Mouse (Mus musculus): ENCODE results near the gene Naif1. TPM values are rescaled to one million over a fixed set of nuclear protein-coding genes. Genes with fewer than 3 reads are reported as not detected.
"Not testable (repeated sequence)": the region's sequence is repeated elsewhere in the genome, so short reads cannot be mapped to it uniquely, and the experiment has no call there.

Gene Naif1
- polyA plus RNA-seq, 1 experiment from 2014 or later: 2.4 TPM

DNA sequence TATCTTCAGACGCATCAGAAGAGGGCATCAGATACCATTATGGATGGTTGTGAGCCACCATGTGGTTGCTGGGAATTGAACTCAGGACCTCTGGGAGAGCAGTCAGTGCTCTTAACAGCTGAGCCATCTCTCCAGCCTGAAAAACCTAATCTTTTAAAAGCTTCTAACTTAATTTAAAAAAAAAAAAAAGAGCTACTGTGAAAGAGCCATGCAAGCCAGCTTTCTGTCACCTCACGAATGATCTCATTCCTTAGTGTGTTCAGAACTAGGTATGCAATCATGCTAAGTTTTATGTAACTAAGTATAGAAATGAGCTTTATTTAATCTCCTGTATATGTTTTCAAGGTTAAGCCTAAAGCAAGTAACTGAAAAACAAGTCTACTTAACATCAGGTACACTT, 9.4 kb downstream of the Naif1 start:
- WGBS (ENCODE audit: insufficient replicate concordance): 81% methylated on average over 2 of the region's 2 CpGs

DNA sequence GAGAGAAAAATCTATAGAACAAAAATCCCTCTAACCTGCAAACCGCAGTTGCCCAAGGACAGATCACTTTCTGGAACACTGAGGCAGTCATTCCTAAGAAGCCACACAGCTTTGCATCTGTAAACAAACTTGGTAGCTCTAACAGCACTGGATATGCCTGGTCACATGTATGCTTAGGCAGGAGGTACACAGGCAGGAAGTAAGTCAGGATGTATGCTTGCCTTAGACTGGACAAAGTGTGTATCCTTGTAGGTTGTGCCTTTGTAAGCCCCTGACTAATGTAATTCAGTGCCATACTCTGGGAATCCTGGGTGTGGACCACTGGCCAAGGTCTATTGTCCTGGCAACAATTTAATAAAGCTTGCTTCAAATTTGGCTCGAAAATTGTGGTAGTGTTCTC, 13.5 kb downstream of the Naif1 start:
- no peaks in the 10 kb centered on the region for H3K36me3 ChIP-seq (replicated peaks)
- 59% methylated on average over 2 of the region's 2 CpGs for WGBS (ENCODE audit: insufficient replicate concordance)
- H3K9ac ChIP-seq: no peak overlapping the region
- H3K4me1 ChIP-seq (replicated peaks): peaks cover 18% of the 10 kb centered on the region
- no peak overlapping the region for H3K4me2 ChIP-seq
- no peak for ATAC-seq (ENCODE audit: insufficient read depth)
- H3K27me3 ChIP-seq: no peaks in the 10 kb centered on the region
- no peaks in the 10 kb centered on the region for H3K9me3 ChIP-seq (replicated peaks)
- no peak overlapping the region for H3K4me3 ChIP-seq (replicated peaks)
- H3K27ac ChIP-seq (replicated peaks): no peak overlapping the region

More for the DNA sequence above, 9.4 kb downstream of the Naif1 start:
- Histone ChIP-seq H3K36me3 (replicated peaks) (peaks cover 13% of the 10 kb centered on the region; the same call in 1 of the 2 replicates), H3K4me3 (replicated peaks) (no peak overlapping the region), H3K9ac (no peak overlapping the region), H3K4me2 (no peak overlapping the region), H3K27me3 (no peaks in the 10 kb centered on the region), H3K4me1 (replicated peaks) (peaks cover 12% of the 10 kb centered on the region), H3K9me3 (replicated peaks) (no peaks in the 10 kb centered on the region), H3K27ac (replicated peaks) (no peak overlapping the region)
- ATAC-seq (ENCODE audit: insufficient read depth): no peak

DNA sequence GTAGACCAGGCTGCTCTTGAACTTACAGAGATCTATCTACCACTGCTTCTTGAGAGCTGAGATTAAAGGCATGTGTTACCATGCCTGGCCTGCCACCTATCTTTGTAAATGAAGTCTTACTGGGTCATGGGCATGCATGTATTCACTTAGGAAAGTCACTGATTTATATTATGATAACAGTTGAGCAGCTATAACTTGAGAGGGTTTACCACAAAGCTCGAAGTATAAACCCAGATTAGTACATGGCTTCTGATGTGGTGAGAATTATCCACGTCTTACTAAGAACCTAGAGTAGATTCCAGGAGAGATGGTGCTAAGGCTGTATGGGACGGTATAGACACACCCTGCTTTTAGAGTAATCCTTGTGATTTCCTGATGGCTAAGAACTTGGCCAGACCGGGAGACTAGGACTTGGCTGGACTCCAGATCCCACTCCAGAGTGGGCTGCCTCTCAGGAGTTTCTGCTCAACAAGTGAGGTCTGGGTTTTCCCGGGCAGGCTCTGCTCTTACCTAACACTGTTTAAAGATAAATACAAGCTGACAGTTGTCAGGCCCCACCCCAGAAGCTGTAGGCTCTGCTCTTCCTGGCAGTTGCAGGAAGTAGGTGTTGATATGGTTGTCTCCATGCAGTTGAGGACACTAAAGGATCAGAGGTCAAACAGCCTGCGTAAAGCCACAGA, 14.1 kb downstream of the Naif1 start:
- Histone ChIP-seq H3K36me3 (replicated peaks) (no peaks in the 10 kb centered on the region), H3K9me3 (replicated peaks) (no peaks in the 10 kb centered on the region), H3K27ac (replicated peaks) (peak overlapping the region; percentile 46; the same call in 1 of the 2 replicates), H3K4me1 (replicated peaks) (peaks cover 18% of the 10 kb centered on the region), H3K4me3 (replicated peaks) (no peak overlapping the region), H3K4me2 (no peak overlapping the region), H3K9ac (no peak overlapping the region), H3K27me3 (no peaks in the 10 kb centered on the region)
- 17% methylated on average over 6 of the region's 6 CpGs for WGBS (ENCODE audit: insufficient replicate concordance)
- peak; percentile 72 for ATAC-seq (ENCODE audit: insufficient read depth)

DNA sequence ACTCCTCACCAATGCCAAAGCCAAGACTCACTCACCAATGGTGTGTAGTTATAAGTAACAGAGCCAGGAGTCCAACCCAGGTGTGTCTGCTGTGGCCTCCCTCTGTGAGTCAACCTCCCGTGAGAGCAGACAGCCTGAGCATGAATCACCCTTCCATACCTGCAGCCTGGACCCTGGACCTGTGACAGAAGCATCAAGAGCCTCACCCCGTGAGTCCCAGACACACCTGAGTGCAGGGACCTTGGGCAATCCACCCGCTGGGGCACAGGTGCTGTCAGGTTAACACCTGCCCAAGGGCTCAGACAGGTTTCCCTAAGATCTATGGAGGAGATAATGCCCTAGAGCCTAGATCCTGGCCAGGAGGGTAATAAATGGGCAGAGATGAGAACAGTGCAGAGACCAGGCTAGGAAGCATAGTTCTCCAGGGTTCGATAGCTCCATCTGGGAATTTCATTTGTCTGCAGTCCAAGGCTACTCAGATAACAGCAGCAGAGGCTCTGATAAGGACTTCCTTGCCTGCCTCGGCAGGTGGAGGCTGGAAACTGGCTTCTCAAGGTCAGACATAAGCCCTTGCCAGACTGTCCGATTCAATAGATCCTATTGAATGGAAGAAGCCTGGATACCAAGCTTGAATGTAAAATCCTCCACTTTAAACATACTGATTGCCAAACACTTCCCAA, 20.9 kb downstream of the Naif1 start:
- Histone ChIP-seq H3K36me3 (replicated peaks) (no peaks in the 10 kb centered on the region), H3K4me1 (replicated peaks) (peaks cover 7% of the 10 kb centered on the region), H3K4me3 (replicated peaks) (no peak overlapping the region), H3K27me3 (no peaks in the 10 kb centered on the region), H3K9me3 (replicated peaks) (no peaks in the 10 kb centered on the region), H3K4me2 (no peak overlapping the region), H3K27ac (replicated peaks) (no peak overlapping the region), H3K9ac (no peak overlapping the region)
- WGBS (ENCODE audit: insufficient replicate concordance): 52% methylated on average over 6 of the region's 6 CpGs
- no peak for ATAC-seq (ENCODE audit: insufficient read depth)

DNA sequence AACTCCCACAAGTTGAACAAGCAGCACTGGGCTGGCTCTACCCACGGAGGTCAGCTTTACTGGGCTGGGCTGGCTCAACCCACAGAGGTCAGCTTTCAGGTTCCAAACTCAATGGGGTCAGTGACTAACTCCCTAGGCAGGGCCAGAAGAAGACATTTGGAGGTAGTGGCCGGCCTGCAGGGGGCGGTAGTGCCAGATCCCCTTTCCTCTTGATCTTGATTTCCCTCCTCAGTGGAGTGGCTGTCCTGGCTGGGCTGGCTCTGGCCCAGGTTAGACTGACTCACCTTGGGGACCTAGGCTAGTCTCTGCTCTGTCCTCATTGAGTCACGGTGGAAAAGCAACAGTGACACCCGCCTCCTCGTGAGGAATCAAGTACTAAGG, 21.4 kb downstream of the Naif1 start:
- H3K27ac ChIP-seq (replicated peaks): no peak overlapping the region
- peaks cover 7% of the 10 kb centered on the region for H3K4me1 ChIP-seq (replicated peaks)
- no peaks in the 10 kb centered on the region for H3K36me3 ChIP-seq (replicated peaks)
- 65% methylated on average over 6 of the region's 6 CpGs for WGBS (ENCODE audit: insufficient replicate concordance)
- 0 out of 2 replicates have a peak, but pooled peaks have one; percentile 34 for ATAC-seq (ENCODE audit: insufficient read depth)
- no peaks in the 10 kb centered on the region for H3K27me3 ChIP-seq
- H3K9me3 ChIP-seq (replicated peaks): no peaks in the 10 kb centered on the region
- no peak overlapping the region for H3K9ac ChIP-seq
- no peak overlapping the region for H3K4me3 ChIP-seq (replicated peaks)
- no peak overlapping the region for H3K4me2 ChIP-seq

DNA sequence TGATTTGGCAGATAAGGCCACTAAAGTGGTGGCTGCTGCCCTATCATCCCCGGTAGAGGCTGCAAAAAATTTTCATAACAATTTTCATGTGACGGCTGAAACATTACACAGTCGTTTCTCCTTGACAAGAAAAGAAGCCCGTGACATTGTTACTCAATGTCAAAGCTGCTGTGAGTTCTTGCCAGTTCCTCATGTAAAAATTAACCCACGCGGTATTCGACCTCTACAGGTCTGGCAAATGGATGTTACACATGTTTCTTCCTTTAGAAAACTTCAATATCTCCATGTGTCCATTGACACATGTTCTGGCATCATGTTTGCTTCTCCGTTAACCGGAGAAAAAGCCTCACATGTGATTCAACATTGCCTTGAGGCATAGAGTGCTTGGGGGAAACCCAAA, 25.1 kb downstream of the Naif1 start:
- H3K9me3 ChIP-seq (replicated peaks); H3K4me3 ChIP-seq (replicated peaks); H3K27me3 ChIP-seq; H3K4me2 ChIP-seq; H3K9ac ChIP-seq; H3K4me1 ChIP-seq (replicated peaks); H3K36me3 ChIP-seq (replicated peaks); ATAC-seq (ENCODE audit: insufficient read depth); H3K27ac ChIP-seq (replicated peaks): not testable (repeated sequence)
- 85% methylated on average over 5 of the region's 9 CpGs for WGBS (ENCODE audit: insufficient replicate concordance)

DNA sequence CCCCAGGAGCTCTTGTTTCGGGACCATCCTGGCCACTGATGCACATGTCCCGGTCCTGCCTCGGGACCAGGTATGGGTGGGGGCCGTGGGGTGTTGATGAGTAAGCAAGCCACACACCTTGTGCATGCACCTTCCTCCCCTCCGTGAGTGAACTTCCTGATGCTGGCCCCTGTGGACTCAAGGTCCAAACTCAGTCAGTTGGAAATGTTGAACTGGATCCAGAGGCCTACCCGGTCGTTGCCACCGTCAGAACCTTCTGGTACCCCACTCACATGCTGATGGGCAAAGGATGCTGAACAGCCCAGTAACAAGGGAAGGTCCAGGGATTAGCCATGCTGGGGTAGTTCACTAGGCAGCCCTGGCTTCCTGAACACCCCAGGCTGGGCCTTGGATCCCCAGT, 32.1 kb downstream of the Naif1 start:
- Histone ChIP-seq H3K4me3 (replicated peaks) (no peak overlapping the region), H3K4me1 (replicated peaks) (peaks cover 14% of the 10 kb centered on the region), H3K36me3 (replicated peaks) (no peaks in the 10 kb centered on the region), H3K9ac (no peak overlapping the region), H3K27ac (replicated peaks) (no peak overlapping the region), H3K27me3 (no peaks in the 10 kb centered on the region), H3K4me2 (no peak overlapping the region), H3K9me3 (replicated peaks) (no peaks in the 10 kb centered on the region)
- no peak for ATAC-seq (ENCODE audit: insufficient read depth)
- WGBS (ENCODE audit: insufficient replicate concordance): 84% methylated on average over 8 of the region's 8 CpGs

- no peaks in the 10 kb centered on the region for H3K36me3 ChIP-seq (replicated peaks)
- WGBS (ENCODE audit: insufficient replicate concordance): 58% methylated on average over 9 of the region's 9 CpGs
- H3K27me3 ChIP-seq: no peaks in the 10 kb centered on the region
- no peak for ATAC-seq (ENCODE audit: insufficient read depth)
- H3K4me2 ChIP-seq: no peak overlapping the region
- peaks cover 16% of the 10 kb centered on the region for H3K4me1 ChIP-seq (replicated peaks)
- H3K27ac ChIP-seq (replicated peaks): no peak overlapping the region
- no peak overlapping the region for H3K4me3 ChIP-seq (replicated peaks)
- H3K9ac ChIP-seq: no peak overlapping the region
- no peaks in the 10 kb centered on the region for H3K9me3 ChIP-seq (replicated peaks)
Measured at GRCm38 (mm10) chr2:32483179-32483875, 33.1 kb downstream of the Naif1 start.

GRCm38 (mm10) chr2:32484933-32485332, 34.7 kb downstream of the Naif1 start:
- Histone ChIP-seq H3K27me3 (no peaks in the 10 kb centered on the region), H3K4me1 (replicated peaks) (peaks cover 16% of the 10 kb centered on the region), H3K4me3 (replicated peaks) (no peak overlapping the region), H3K36me3 (replicated peaks) (no peaks in the 10 kb centered on the region), H3K27ac (replicated peaks) (no peak overlapping the region), H3K9me3 (replicated peaks) (no peaks in the 10 kb centered on the region), H3K4me2 (no peak overlapping the region), H3K9ac (no peak overlapping the region)
- no peak for ATAC-seq (ENCODE audit: insufficient read depth)
- WGBS (ENCODE audit: insufficient replicate concordance): 72% methylated on average over 6 of the region's 6 CpGs

- Histone ChIP-seq H3K4me3 (replicated peaks) (no peak overlapping the region), H3K36me3 (replicated peaks) (no peaks in the 10 kb centered on the region), H3K4me2 (no peak overlapping the region), H3K27ac (replicated peaks) (no peak overlapping the region), H3K9me3 (replicated peaks) (no peaks in the 10 kb centered on the region), H3K4me1 (replicated peaks) (peaks cover 16% of the 10 kb centered on the region), H3K9ac (no peak overlapping the region), H3K27me3 (no peaks in the 10 kb centered on the region)
- WGBS (ENCODE audit: insufficient replicate concordance): 80% methylated on average over 4 of the region's 4 CpGs
- ATAC-seq (ENCODE audit: insufficient read depth): no peak
Measured at GRCm38 (mm10) chr2:32485751-32486150, 35.5 kb downstream of the Naif1 start.

DNA sequence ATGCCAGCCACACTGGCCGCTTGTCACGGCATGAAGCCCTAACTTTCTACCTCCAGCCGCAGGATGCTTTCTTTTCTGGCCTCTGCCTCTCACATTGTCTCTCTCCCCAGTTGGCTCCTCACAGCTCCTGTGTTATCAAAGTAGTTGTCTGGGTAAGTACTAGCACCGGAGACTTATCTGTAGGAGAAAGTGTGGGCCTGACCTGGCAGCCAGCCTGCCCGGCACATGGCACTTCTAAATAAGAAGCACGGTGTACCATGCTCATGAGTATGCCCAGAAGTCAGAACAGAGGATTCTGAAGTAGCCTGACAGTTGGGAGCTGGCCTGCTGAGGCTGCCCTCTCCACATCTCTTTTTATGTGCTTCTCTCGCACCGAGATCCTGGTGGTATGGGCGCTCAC, 35.9 kb downstream of the Naif1 start:
- ATAC-seq (ENCODE audit: insufficient read depth): 0 out of 2 replicates have a peak, but pooled peaks have one; percentile 49
- Histone ChIP-seq H3K4me2 (no peak overlapping the region), H3K4me1 (replicated peaks) (peaks cover 16% of the 10 kb centered on the region), H3K36me3 (replicated peaks) (no peaks in the 10 kb centered on the region), H3K9me3 (replicated peaks) (no peaks in the 10 kb centered on the region), H3K4me3 (replicated peaks) (no peak overlapping the region), H3K9ac (no peak overlapping the region), H3K27me3 (no peaks in the 10 kb centered on the region), H3K27ac (replicated peaks) (no peak overlapping the region)
- WGBS (ENCODE audit: insufficient replicate concordance): 62% methylated on average over 9 of the region's 9 CpGs

All from liver, embryonic 15.5 days (tissue).